Comparison of ENCODE assay signal across 26 mouse cellular contexts in genomic region chr3:99641343-99642106, GRCm38 (mm10).
A peak's percentile ranks its signal among the peaks of the same experiment; 100 is the strongest.
DNase-seq lines count a peak whose midpoint lies in the region; ATAC-seq and TF ChIP-seq lines count a peak whose summit lies in the region.
"Had no signal": no experiment of that assay in that cellular context is flagged by ENCODE, and none has a peak within 500 bp of the region (broad histone marks: within the 10 kb centered on the region; RNA-seq: fewer than 3 reads in every experiment).

No protein-coding gene starts in this region.

- TF ChIP-seq EP300 in CH12.LX (IDR thresholded peaks at IDR 0.05; ENCODE audit: low read length), result no peak

- H3K4me3 ChIP-seq in kidney, embryonic 15.5 days (replicated peaks), result no peak overlapping the region
- no peak overlapping the region for H3K4me3 ChIP-seq in CH12.LX (replicated peaks in 1 of 3; ENCODE audit: low read depth in 2 of 3, low read length in 2 of 3, poor library complexity in 1 of 3)
- no peak overlapping the region for H3K4me3 ChIP-seq in midbrain, embryonic 16.5 days (ENCODE audit: low read depth, low read length)
- H3K4me3 ChIP-seq: embryonic facial prominence, embryonic 15.5 days; forebrain, embryonic 12.5 days; heart, embryonic 10.5 days; heart, embryonic 15.5 days; limb, embryonic 13.5 days; lung, embryonic 15.5 days had no signal

- no peaks in the 10 kb centered on the region for H3K9me3 ChIP-seq in kidney, embryonic 15.5 days (replicated peaks)
- H3K9me3 ChIP-seq in CH12.LX (replicated peaks; ENCODE audit: low read length), result no peaks in the 10 kb centered on the region
- H3K9me3 ChIP-seq in midbrain, embryonic 16.5 days (replicated peaks; ENCODE audit: control insufficient read depth, low read length, poor library complexity, severe bottlenecking), result no peaks in the 10 kb centered on the region
- H3K9me3 ChIP-seq: embryonic facial prominence, embryonic 15.5 days; forebrain, embryonic 12.5 days; heart, embryonic 10.5 days; heart, embryonic 15.5 days; limb, embryonic 13.5 days; lung, embryonic 15.5 days had no signal

- H3K4me1 ChIP-seq in kidney, embryonic 15.5 days, result no peaks in the 10 kb centered on the region
- H3K4me1 ChIP-seq in CH12.LX (ENCODE audit: control insufficient read depth in 1 of 2, insufficient read depth in 2 of 2), result peaks cover 0 to 19% of the 10 kb centered on the region in 2 experiments; a peak in 2 of 4 replicates
- H3K4me1 ChIP-seq in midbrain, embryonic 16.5 days (ENCODE audit: control insufficient read depth, insufficient read depth, low read length), result 0 out of 2 replicates have a peak, but pooled peaks cover 2% of the 10 kb centered on the region
- H3K4me1 ChIP-seq: embryonic facial prominence, embryonic 15.5 days; forebrain, embryonic 12.5 days; heart, embryonic 10.5 days; heart, embryonic 15.5 days; lung, embryonic 15.5 days had no signal

- 39% methylated on average over 8 of the region's 8 CpGs for WGBS in kidney, embryonic 15.5 days
- WGBS in midbrain, embryonic 16.5 days, result 57% methylated on average over 8 of the region's 8 CpGs

- H3K36me3 ChIP-seq in kidney, embryonic 15.5 days, result no peaks in the 10 kb centered on the region
- H3K36me3 ChIP-seq in CH12.LX (replicated peaks in 1 of 2; ENCODE audit: control insufficient read depth in 1 of 2, insufficient read depth in 1 of 2, low read length in 1 of 2), result no peaks in the 10 kb centered on the region
- no peaks in the 10 kb centered on the region for H3K36me3 ChIP-seq in midbrain, embryonic 16.5 days (ENCODE audit: control insufficient read depth, insufficient read depth, low read length)
- H3K36me3 ChIP-seq: embryonic facial prominence, embryonic 15.5 days; forebrain, embryonic 12.5 days; heart, embryonic 10.5 days; heart, embryonic 15.5 days; limb, embryonic 13.5 days; lung, embryonic 15.5 days had no signal

- no peak overlapping the region for H3K4me2 ChIP-seq in kidney, embryonic 15.5 days
- H3K4me2 ChIP-seq in CH12.LX (ENCODE audit: insufficient read depth, low read depth, poor library complexity, severe bottlenecking), result no peak overlapping the region
- no peak overlapping the region for H3K4me2 ChIP-seq in midbrain, embryonic 16.5 days (ENCODE audit: low read length)
- H3K4me2 ChIP-seq: embryonic facial prominence, embryonic 15.5 days; forebrain, embryonic 12.5 days; heart, embryonic 15.5 days; limb, embryonic 13.5 days; liver, embryonic 11.5 days; lung, embryonic 15.5 days had no signal

- no peak for DNase-seq in kidney, postnatal 25 days
- DNase-seq in CH12.LX (ENCODE audit: extremely low read depth), result peak; percentile 3
- peak; percentile 21 for DNase-seq in embryo, embryonic 10.5 days (ENCODE audit: low spot score)
- no peak for DNase-seq in urinary bladder, postnatal 14 days (ENCODE audit: low spot score)
- no peak for DNase-seq in lung, postnatal 14 days
- DNase-seq: adrenal gland, postnatal 25 days; cerebellum, adult 2 months; cerebellum, postnatal 14 days; forebrain, postnatal 0 days; gastrocnemius, postnatal 10 days; kidney, adult 9 months; lung, postnatal 36 days; thymus, adult 2 months; thymus, postnatal 36 days had no signal

- ATAC-seq in kidney, embryonic 15.5 days (replicated peaks; ENCODE audit: low FRiP score), result peak; percentile 84
- peak; percentile 87 for ATAC-seq in midbrain, embryonic 16.5 days
- ATAC-seq: CD4-positive, CD25-positive, alpha-beta regulatory T cell, adult 4 months; forebrain, postnatal 0 days; hindbrain, postnatal 0 days; intestine, embryonic 16.5 days had no signal

- in situ Hi-C loops in CH12.LX (cut with MboI; ENCODE audit: low pct_ligation_motif_present, low pct_unique_long_range_greater_than_20kb, low sequenced_read_pairs), result no loop called here

- no peak overlapping the region for H3K27ac ChIP-seq in kidney, embryonic 15.5 days
- no peak overlapping the region for H3K27ac ChIP-seq in CH12.LX (ENCODE audit: insufficient read depth, low read depth)
- no peak overlapping the region for H3K27ac ChIP-seq in midbrain, embryonic 16.5 days (ENCODE audit: low read length)
- H3K27ac ChIP-seq: embryonic facial prominence, embryonic 15.5 days; forebrain, embryonic 12.5 days; heart, embryonic 10.5 days; heart, embryonic 15.5 days; hindbrain, postnatal 0 days; limb, embryonic 13.5 days; lung, embryonic 15.5 days had no signal

- no peaks in the 10 kb centered on the region for H3K79me2 ChIP-seq in CH12.LX (replicated peaks; ENCODE audit: control insufficient read depth, extremely low read depth, insufficient read depth, poor library complexity, severe bottlenecking)

- H3K27me3 ChIP-seq in kidney, embryonic 15.5 days, result no peaks in the 10 kb centered on the region
- H3K27me3 ChIP-seq in CH12.LX (replicated peaks), result no peaks in the 10 kb centered on the region
- no peaks in the 10 kb centered on the region for H3K27me3 ChIP-seq in midbrain, embryonic 16.5 days (ENCODE audit: control insufficient read depth, insufficient read depth, low read depth, low read length)
- H3K27me3 ChIP-seq: embryonic facial prominence, embryonic 15.5 days; forebrain, embryonic 12.5 days; heart, embryonic 15.5 days; limb, embryonic 13.5 days; lung, embryonic 15.5 days had no signal

- dilution Hi-C loops in CH12.LX (cut with MboI; ENCODE audit: extremely low pct_ligation_motif_present, extremely low pct_unique_long_range_greater_than_20kb, low sequenced_read_pairs), result no loop called here

- no peak for TF ChIP-seq RAD21 in CH12.LX (IDR thresholded peaks at IDR 0.05; ENCODE audit: low read depth, low read length)

- no peak for TF ChIP-seq POLR2A in CH12.LX (IDR thresholded peaks at IDR 0.05; ENCODE audit: low read depth, low read length)

- TF ChIP-seq CTCF in CH12.LX (conservative IDR thresholded peaks at IDR 0.05 in 1 of 2, IDR thresholded peaks at IDR 0.05 in 1 of 2; ENCODE audit: low read depth in 2 of 2, low read length in 2 of 2), result no peak

- no peak overlapping the region for H3K9ac ChIP-seq in kidney, embryonic 15.5 days
- no peak overlapping the region for H3K9ac ChIP-seq in CH12.LX (ENCODE audit: insufficient read depth, low read depth)
- H3K9ac ChIP-seq in midbrain, embryonic 16.5 days (ENCODE audit: low read depth, low read length), result no peak overlapping the region
- H3K9ac ChIP-seq: embryonic facial prominence, embryonic 15.5 days; forebrain, embryonic 12.5 days; forebrain, postnatal 0 days; heart, embryonic 15.5 days; limb, embryonic 13.5 days; lung, embryonic 15.5 days had no signal

TF ChIP-seq in CH12.LX, 34 proteins besides CTCF, POLR2A, EP300 and RAD21:
- TF ChIP-seq GABPA (IDR thresholded peaks at IDR 0.05; ENCODE audit: insufficient replicate concordance, low read depth, low read length), result no peak
- no peak for TF ChIP-seq POLR2AphosphoS2 (IDR thresholded peaks at IDR 0.05; ENCODE audit: low read depth, low read length)
- no peak for TF ChIP-seq MYC (IDR thresholded peaks at IDR 0.05; ENCODE audit: low read depth, low read length)
- TF ChIP-seq ZC3H11A (IDR thresholded peaks at IDR 0.05; ENCODE audit: low read depth, low read length), result no peak
- TF ChIP-seq PAX5 (IDR thresholded peaks at IDR 0.05; ENCODE audit: low read length), result no peak
- no peak for TF ChIP-seq JUN (IDR thresholded peaks at IDR 0.05; ENCODE audit: insufficient read depth, low read depth, low read length)
- TF ChIP-seq ELF1 (IDR thresholded peaks at IDR 0.05; ENCODE audit: low read depth, low read length), result no peak
- no peak for TF ChIP-seq ZKSCAN1 (IDR thresholded peaks at IDR 0.05; ENCODE audit: borderline replicate concordance, low read depth, low read length)
- TF ChIP-seq MEF2A (IDR thresholded peaks at IDR 0.05; ENCODE audit: borderline replicate concordance, low read depth, low read length), result no peak

Comparison
In these comparisons a context has a peak if more than half of its experiments do, and no peak if none do; other contexts are left out.
1. DNase-seq: peak in CH12.LX (single experiment) and embryo, embryonic 10.5 days (single experiment); none in kidney, postnatal 25 days (0 of 2), urinary bladder, postnatal 14 days (single experiment) and lung, postnatal 14 days (single experiment).